Mouse (Mus musculus) kidney, postnatal 36 days (tissue): ENCODE data around the gene Fam160a1.

Source experiments
- DNase-seq, 2 experiments: peaks; one replicate each; pipeline ENCODE4 v3.0.0; 2021 to 2022; ENCODE audit warnings: mixed read lengths in 2 of 2

The Fam160a1 gene

GRCm38 (mm10) chr3:85820839-85821548, 3.9 kb upstream of the Fam160a1 start:
- DNase-seq, result no peak

- no peak for DNase-seq
Observed at GRCm38 (mm10) chr3:85819319-85819718, 2.2 kb upstream of the Fam160a1 start.

- DNase-seq, result peak; percentile 17 to 41
Observed at GRCm38 (mm10) chr3:85814241-85814640, 2.9 kb downstream of the Fam160a1 start.

- peak; percentile 34 to 36 for DNase-seq
Observed at GRCm38 (mm10) chr3:85813101-85814014, 3.7 kb downstream of the Fam160a1 start.

GRCm38 (mm10) chr3:85812010-85812409, 5.1 kb downstream of the Fam160a1 start:
- no peak for DNase-seq

GRCm38 (mm10) chr3:85793166-85793565, 23.9 kb downstream of the Fam160a1 start:
- no peak for DNase-seq

- DNase-seq, result no peak
Observed at GRCm38 (mm10) chr3:85789748-85790147, 27.3 kb downstream of the Fam160a1 start.

- peak; percentile 36 to 38 for DNase-seq
Observed at GRCm38 (mm10) chr3:85786501-85786900, 30.6 kb downstream of the Fam160a1 start.

GRCm38 (mm10) chr3:85780906-85781305, 36.2 kb downstream of the Fam160a1 start:
- DNase-seq, result no peak

GRCm38 (mm10) chr3:85780332-85780731, 36.8 kb downstream of the Fam160a1 start:
- no peak for DNase-seq

GRCm38 (mm10) chr3:85777841-85778240, 39.2 kb downstream of the Fam160a1 start:
- DNase-seq, result no peak

GRCm38 (mm10) chr3:85777356-85777755, 39.7 kb downstream of the Fam160a1 start:
- DNase-seq, result no peak

GRCm38 (mm10) chr3:85776707-85777106, 40.4 kb downstream of the Fam160a1 start:
- no peak for DNase-seq

GRCm38 (mm10) chr3:85776126-85776525, 41.0 kb downstream of the Fam160a1 start:
- no peak for DNase-seq

GRCm38 (mm10) chr3:85773886-85774285, 43.2 kb downstream of the Fam160a1 start:
- no peak for DNase-seq

- DNase-seq, result no peak
Observed at GRCm38 (mm10) chr3:85773425-85773824, 43.7 kb downstream of the Fam160a1 start.

GRCm38 (mm10) chr3:85764937-85765337, 52.2 kb downstream of the Fam160a1 start:
- no peak for DNase-seq

- DNase-seq, result no peak
Observed at GRCm38 (mm10) chr3:85764008-85764834, 52.9 kb downstream of the Fam160a1 start.

GRCm38 (mm10) chr3:85757944-85758343, 59.1 kb downstream of the Fam160a1 start:
- DNase-seq, result no peak

- no peak for DNase-seq
Observed at GRCm38 (mm10) chr3:85757435-85757834, 59.7 kb downstream of the Fam160a1 start.

- DNase-seq, result peak in 1 of 2 experiments; percentile 28
Observed at GRCm38 (mm10) chr3:85749348-85749747, 67.7 kb downstream of the Fam160a1 start.

GRCm38 (mm10) chr3:85748863-85749262, 68.2 kb downstream of the Fam160a1 start:
- DNase-seq, result peak; percentile 31 to 45

GRCm38 (mm10) chr3:85746116-85746515, 71.0 kb downstream of the Fam160a1 start:
- DNase-seq, result peak in 1 of 2 experiments; percentile 22
